Mouse (Mus musculus) ovary, postnatal 36 days (tissue): Measurements from ENCODE around the gene Lbx1.

Experiments
- DNase-seq: peaks from one replicate; pipeline ENCODE4 v3.0.0; 2022; ENCODE audit warnings: low spot score, mixed read lengths

Gene Lbx1

DNA sequence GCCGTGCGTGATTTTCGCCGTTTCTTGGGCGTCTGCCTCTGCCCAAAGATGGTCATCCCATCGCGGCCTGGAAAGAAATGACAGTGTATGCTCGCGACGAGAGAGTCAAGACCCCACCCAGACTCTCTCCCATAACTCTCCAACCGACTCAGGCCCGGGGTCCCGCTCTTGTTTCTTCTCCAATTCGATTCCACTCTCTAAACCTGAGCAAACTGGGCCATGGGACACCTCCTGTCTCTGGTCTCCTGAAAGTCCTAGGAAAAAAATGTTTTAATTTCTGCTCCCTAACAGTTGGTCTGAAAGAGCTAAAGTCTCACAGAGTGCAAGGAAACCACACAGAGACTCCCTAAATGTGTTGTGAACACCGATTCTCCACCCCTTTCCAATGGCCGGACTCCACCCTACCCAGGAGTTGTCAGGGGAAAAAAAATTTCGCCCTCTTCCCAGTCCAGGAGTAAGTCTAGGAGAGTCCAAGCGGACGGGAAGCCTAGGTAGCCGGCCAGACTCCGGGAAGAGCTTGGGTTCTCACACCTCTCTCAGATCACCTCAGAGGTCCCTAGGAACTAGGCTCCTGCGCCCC is 1.3 kb downstream of the Lbx1 start:
- DNase-seq: no peak

DNA sequence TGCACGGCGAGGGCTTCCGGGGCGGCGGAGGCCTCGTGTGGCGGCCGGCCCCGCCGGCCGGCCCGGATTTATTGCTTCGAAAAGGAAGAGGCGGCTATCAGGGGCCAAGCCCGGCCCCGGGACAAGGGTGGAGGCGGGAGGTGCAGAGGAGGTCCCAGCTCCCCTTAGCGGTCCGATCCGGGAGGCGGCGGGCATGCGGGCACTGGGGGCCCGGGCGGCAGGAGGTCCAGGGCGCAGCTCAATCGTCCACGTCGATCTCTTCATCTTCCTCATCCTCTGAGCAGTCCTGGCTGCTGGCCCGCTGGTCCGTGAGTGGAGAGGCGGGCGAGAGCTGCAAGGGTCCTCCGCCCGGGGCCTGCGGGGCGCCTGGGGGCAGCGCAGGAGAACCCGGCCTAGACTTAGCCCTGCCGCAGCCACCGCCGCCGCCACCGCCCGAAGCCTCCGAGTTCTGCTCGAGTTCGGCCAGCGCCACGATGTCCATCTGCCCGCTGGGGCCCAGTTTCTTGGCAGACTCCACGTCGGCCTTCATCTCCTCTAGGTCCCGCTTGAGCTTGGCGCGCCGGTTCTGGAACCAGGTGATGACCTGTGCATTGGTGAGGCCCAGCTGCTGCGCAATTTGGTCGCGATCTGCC is 2.0 kb downstream of the Lbx1 start:
- DNase-seq: peak; percentile 13

DNA sequence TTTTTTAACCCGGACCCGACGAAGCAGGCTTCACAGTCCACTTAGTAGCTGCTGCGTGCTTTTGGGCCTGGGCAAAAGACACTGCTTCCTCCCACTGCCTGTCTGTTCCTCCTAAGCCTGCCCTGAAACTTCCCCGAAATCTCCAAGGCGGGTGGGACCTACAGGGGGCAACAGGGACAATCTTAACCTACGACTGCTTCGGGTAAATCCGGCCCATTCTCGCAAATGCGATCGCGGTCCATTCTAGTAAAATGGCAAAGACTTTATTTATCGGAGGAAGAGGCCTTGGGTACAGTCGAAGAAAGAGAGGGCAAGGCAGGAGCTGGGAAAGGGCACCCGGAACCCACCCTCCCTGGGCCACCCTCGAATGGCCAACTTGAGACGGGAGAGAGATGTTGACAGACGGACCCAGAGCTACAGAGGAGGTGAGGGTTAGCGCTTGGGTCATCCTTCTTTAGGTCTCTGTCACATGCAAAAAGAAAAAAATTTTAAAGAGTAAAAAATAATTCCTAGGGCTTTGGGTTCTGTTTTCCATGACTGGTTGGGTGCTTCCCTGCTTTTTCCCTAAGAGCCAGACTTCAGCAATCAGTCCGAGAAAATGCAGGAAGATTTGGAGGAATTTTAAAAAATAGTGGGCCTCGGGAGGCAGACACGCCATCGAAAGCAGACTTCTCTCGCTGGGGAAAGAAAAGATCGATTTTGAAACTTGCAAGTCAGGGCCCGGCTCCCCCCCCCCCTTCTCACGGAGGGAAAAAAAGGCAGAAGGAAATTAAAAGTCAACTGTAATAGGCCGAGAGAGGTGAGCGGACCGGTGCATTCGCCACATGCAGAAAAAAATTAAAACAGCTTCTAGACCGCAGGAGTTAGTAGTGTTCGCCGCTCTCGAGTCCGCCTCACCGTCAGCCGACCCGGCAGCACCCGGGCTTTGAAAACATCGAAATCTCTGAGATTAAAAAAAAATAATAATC is 2.9 kb downstream of the Lbx1 start:
- DNase-seq: peak; percentile 18

DNA sequence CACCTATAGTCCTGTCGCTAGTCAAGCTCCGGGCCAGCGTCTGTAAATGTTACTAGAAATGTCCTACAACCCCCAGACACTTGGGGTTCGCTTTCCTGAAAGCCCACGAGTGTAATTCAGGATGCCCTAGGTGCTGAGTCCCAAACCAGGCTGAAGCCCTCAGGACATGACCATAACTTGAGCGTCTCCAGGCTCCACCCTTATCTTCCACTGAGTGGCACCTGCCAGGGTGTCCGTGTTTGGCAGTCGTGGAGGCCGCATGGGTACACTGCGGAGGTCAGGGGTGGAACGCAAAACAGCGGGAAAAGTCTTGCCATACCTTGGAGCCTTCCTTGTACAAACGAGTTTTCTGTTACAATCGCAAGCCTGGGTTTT is 3.6 kb downstream of the Lbx1 start:
- peak; percentile 10 for DNase-seq

DNA sequence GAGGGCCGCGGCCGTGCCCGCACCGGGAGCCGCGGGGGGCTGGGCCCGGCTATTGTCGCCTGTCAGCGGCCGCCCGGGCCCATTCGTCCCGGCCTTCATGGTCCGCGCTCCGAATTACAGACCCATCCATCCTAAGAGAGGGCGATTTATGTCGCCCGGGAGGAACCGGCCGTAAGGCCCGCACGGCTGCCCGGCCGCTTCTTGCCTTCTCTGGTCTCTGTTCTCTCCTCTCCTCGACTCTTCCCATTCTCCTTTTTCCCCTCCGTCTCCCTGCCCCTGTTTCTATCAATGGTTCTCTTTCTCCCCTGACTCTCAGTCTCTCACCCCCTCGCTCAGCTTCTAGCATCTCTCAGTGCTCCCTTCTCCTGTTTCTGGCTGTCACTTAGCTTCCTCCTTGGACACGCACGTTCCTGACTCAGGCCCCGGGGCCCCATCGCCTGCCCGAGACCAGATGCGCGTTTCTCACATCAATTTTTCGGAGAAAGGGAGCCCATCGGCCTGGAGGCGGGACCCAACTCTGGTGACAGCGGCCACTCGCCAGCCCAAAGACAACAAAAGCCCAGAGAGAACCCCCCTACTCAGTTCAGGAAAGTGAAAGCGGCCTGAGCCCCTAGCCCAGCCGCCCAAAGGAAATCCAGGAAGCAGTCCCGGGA is 4.1 kb downstream of the Lbx1 start:
- peak; percentile 14 for DNase-seq

DNA sequence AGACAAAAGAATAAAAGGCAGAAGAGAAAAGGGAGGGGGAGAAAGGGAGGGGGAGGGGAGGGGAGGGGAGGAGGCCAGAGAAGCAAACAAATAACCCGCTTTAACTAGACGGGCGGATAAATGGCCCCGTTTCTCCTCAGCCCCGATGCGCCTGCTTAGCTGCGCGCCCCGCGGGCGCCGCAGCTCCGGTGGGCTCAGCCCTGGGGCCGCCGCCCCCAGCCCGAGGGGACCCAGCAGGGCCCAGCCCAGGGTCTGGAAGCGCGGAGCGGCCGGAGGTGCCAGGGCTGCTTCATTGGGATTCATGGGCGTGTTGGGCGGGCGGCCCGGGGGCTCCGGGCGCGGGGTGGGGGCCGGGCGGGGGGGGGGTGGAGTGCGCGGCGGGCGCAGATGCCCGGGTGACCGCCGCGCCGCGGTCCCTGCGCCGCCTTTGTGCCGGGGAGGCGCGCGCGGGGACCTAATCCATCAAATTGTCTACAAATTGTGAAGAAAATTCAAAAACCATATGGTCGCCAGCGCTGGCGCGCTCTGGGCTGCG is 4.7 kb downstream of the Lbx1 start:
- DNase-seq: no peak

DNA sequence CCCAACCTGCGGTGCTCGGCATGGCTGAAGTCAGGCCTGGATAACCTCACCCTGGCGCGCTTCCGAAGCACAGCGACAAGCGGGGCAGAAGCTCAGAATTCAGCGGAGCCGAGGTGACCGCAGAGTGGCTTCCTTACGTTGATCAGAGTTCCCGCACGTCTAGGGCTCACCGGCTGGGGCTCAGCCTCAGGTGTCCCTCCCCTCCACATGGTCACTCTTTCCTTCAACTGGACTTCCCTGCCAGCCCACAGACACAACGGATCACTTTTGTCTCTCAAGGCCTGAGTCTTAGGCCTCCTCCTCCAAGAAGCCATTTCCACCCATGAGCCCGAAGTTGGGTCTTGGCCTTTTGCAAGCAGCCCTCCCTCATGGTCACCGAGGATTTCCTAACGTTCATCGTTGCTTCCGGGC is 5.4 kb downstream of the Lbx1 start:
- DNase-seq: no peak

DNA sequence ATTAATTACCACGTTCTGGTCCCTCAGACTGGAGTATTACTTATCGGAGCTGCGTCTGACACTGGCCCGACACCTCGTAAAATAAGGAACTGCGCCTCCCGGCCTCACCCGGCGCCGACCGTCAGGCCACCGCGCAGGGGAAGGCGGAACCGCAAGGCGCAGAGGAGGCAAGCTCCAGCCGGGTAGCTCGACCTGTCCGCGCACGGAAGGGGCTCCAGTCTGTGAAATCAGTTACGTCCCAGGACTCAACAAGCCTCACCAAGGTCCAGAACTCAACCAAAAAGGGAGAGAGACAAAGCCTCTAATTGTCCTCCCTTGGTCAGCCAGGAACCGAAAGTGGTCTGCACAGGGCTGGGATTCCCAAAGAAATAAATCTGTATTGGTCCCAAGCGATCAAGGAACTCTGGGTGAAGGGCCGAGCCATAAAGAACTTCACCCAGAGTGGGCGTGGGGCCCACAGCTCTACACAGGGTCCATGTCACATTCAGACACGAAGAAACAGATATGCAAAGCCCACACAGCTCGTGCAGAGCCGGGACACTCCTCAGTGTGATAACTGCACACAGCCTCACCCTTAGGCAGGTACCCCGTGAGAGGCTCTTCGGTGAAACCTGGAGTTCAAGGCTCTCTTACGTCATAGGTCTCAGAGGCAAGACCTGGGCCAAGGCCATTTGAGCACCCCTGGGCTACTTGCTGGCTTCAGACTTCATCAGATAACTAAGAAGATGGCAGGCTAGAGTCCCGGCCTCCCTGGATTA is 6.1 kb downstream of the Lbx1 start:
- DNase-seq: no peak

DNA sequence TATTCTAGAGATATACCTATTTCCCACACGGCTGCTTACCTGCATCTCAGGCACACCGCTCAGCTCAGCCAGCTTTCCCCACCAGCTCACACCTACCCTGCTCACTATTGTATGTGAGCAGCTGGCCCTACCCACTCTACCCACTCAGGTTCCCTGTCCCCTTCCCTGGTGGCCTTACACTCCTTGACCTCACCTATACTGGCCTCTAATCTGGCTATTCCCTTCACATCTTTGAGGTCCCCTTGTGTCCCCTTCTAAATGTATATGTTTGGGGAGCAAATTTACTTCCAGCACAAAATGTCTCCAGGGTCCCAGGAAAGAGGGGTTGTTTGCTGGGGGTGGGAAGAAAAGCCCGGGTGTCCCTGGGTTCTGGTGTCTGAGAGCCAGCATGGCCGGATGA is 6.8 kb downstream of the Lbx1 start:
- DNase-seq: no peak

DNA sequence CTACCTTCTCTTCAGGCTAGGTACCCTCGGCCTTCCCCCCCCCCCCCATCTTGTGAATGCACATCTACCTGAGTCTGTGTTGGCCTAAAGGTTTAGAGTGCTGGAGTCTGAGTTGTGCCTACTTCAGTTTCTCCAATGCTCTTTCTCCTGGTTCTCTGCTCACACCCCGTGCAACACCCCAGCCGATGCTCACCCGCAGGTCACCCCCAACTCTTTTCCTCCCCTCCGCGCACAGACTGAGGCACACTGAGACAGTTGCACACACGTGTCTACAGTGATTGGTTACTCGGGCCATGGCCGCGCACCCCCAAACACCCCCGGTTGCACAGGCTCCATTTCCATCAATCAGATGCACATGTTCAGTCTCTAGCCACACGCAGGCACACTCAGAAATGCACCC is 7.5 kb downstream of the Lbx1 start:
- no peak for DNase-seq

DNA sequence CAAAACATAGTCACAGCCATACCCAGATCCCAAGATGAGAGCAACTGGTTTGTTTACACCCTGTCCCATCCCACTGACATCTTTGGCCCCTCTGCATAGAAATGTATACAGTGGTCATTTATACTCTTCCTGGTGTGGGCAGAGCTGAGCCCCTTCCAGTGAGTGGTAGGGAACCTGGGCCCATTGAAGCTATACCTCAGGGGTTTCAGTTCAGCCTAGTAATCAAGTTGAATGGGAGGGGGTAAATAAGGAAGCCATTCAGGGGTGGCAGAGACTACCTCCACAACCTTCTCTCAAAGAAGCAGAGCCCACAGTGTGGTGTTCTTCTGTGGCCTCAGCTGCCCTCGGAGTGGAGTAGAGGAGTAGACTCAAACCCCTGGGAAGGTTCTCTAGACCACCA is 7.9 kb downstream of the Lbx1 start:
- DNase-seq: no peak

DNA sequence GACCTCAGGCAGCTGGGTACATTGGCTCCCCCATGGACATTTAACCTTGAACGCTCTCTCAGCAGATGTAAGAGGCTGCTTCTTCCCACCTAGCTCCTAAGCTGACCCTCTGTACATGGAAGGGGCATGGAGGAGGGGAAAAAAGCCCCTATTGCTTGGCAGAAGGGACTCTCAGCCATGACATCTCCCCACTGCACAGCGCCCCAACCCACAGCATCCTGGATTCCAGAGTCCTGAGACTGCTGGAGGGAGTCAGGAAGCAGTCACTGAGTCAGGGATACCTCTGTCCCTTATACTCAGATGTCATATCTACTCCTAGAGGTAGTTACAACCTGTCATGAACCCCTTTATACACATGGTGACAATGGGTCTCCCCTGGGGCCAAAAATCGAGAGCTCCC is 8.6 kb downstream of the Lbx1 start:
- no peak for DNase-seq

DNA sequence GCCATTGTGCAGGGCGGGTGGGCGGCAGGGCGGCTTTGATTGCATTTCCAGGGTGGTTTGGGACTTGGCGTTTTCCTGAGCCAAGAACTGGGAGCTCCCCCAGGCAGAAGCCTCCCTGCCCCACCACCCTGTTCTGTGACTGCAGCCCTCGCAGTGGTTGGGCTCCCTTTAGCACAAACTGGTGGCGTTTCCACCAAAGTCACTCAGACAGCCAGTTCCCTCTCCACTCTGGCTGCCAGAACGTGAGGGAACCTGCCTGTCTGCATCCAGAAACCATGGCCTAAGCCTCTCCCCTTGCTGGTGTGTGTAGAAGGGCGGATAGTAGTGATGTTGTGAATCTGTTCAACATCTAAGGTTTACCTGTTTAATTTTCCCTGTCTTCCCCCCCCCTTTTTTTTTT is 9.4 kb downstream of the Lbx1 start:
- DNase-seq: no peak

DNA sequence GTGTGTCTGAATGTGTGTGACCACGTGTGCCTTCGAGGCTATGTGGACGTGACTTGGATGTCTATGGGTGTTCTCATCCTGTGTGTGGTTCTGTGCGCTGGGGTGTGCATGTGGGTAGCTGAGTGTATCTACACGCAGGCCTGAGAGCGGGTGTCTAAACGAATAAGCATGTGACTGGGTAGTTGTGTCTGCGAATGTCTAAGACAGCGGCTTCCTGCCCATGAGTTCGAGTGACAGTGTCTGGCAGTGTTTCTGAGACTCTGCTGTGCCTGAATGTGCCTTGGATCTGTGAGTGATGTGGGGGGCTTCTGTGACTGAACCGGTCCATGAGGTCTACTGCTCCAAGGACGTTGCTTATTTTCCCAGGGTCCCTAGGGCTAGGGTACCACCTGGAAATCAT is 10.5 kb downstream of the Lbx1 start:
- no peak for DNase-seq

DNA sequence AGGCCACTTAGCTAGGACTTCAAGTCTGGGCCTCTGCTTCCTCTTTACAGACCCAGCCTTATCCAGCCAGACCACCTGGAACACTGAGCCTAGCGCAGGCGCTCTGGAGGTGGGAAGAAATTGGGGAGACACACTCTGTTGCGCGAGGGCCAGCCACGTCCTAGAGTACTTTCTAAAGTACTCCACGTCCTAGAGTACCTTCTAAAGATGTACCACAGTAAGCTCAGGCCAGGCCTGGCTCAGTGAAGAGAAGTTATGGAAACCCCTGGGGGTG is 11.4 kb downstream of the Lbx1 start:
- no peak for DNase-seq

DNA sequence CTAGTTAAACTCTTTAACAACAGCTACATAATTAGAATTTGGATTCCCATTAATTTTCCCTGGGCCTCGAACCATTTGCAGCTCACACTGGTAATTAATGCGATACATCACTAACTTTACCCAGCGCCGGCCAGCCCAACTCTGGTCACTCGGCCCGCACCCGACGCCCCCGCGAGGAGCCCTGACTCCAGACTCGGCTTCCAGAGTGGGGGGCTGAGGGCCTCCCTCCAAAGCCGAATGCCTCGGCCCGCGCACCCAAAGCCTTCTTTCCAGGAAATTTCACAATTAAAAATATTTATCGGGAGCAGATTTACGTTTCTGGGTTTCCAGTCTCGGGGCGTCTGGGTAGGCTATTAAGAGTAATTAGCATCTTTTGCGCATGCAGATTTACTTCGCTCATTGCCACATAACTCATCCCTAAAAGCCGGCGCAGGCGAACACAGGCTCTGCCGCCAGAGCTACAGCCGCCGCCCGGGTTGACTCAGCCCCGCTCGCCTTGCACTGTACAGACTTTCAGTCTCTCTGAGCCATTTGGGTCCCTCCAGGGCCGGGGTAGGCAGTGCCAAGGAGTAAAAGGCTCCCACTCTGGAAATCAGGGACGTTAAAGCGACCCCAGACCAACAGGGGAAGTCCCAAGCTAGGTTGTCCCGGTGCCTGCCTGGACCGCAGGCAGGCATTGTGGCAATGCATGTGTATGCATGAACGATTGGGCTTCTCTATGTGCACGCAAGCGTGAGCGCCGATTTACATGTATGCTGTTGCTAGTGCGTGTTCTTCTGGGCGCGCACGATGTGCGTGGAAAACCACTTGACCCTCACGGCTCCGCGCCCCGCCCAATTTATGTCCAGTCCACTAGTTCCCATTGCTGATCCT is 12.0 kb downstream of the Lbx1 start:
- no peak for DNase-seq

DNA sequence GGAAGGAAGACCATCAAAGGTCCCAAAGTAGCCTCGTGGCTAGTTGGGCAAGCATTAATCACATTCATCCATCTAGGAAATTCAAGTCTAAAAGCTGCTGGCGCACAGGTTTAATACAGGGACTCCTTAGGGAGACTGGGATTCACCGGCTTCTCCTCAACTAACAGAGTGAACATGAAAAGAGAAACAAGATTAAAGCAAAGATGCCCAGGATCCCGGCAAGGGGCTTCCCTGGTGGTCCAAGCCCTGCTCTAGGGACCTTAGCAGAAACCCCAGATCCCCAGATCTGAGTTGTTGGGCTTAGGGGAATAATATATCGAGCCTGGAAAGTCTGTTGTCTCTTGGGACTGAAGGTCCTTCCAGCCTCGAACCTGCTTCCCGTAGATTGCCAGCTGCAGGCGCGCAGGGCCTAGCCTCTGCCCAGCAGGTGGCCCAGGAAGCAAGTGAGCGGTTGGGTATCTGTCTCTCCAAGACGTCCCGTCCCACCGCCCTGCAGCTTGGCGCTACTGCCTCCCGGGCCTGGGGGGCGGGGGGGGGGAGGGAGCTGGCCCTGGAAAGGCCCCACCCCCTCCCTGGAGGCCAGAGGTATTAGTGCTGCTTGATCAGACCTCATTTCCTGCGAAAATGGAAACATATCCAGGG is 13.3 kb downstream of the Lbx1 start:
- DNase-seq: no peak

DNA sequence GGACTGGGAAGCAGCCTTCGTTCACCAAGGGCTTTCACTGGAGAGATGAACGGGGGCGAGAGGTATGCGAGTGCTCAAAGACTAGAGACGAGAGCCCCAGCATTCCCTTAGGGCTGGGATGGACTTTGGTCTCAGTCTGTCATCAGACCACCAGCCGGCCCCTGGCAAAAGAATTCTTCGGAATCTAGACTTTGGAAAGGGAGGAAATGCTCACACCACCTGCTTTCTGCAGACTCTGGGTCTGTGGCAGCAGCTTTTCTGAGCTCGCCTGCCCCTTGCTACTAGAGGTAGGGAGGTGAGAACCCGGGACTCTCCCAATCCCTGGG is 14.2 kb downstream of the Lbx1 start:
- no peak for DNase-seq

DNA sequence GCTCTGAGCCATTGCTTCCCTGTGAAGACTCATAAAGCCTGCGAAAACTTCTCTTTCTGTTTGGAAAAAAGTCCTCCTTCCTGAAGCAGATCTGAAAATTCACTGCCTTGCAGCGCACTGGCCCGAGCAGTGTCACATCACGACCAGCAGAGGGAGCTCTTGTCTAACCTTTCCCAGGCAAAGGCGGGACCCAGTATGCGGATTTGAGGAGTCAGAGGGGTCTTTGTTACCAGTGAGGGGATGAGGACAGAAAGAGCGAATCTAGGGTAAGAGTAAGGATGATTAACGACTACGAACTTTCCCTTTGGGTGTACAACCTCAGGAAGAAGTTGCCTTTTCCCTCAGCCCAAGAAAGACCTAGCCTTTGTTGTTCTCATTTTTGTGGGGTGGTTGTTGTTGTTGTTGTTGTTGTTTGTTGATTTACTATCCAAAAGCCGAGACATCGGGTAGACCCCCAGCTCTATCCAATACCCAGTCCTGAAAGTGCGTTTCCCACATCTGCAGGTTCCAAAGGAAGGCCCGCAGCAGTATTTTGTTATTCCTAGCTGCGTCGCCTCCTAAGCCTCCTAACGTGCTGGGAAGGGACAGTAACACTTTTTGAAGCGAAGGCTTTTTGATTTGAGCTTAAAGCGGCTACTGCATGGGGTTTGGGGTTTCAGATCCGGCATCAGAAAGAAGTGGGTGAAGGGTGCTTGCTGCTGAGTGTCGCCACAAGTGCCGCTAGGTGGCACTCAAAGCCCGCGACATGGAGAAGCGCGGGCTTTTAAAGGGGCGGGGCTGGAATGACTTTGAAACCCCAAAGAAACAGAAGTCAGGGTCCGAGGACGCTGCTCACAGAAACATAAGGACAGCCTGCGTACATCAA is 14.8 kb downstream of the Lbx1 start:
- DNase-seq: peak; percentile 73

DNA sequence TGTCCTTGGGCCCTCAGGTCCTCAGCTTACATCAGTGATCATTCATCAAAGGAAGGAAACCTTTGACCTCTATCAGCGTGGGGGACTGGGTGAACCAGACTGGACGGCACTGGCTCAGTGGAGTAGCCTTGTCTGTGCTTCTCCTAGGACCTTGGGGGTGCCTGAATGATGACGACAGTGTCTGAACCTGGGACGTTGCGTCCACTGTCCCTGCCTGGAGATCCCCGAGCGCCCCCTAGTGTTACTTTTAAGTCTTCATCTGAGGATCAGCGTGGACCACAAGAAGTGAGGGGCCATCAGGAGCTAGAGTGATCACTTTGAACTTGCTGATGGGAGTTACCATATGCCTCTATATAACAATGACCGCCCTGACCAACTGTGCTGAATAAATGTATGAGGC is 19.4 kb downstream of the Lbx1 start:
- DNase-seq: no peak
